Mouse (Mus musculus) 3T3-L1 (cell line): ENCODE data around the gene Ergic1.
A peak's percentile ranks its signal among the peaks of the same experiment; 100 is the strongest.

Experiments
- DNase-seq: peaks from one replicate; pipeline ENCODE4 v3.0.0-alpha.2; 2015; ENCODE audit warnings: low read depth, low spot score

The Ergic1 gene

GRCm38 (mm10) chr17:26660192-26660912, 99.1 kb downstream of the Ergic1 start:
- DNase-seq: peak; percentile 82

GRCm38 (mm10) chr17:26662204-26662603, 100.9 kb downstream of the Ergic1 start:
- DNase-seq: no peak

GRCm38 (mm10) chr17:26662978-26663683, 101.8 kb downstream of the Ergic1 start, which contains the start of gene Atp6v0e:
TSS of gene Atp6v0e (plus strand) at chr17:26663231.
- peak; percentile 85 for DNase-seq

GRCm38 (mm10) chr17:26665600-26665999, 104.3 kb downstream of the Ergic1 start:
- DNase-seq: no peak

GRCm38 (mm10) chr17:26671268-26671667, 110.0 kb downstream of the Ergic1 start:
- DNase-seq: no peak

GRCm38 (mm10) chr17:26675845-26676244, 114.6 kb downstream of the Ergic1 start:
- DNase-seq: no peak

- peak; percentile 94 for DNase-seq
Measured at GRCm38 (mm10) chr17:26676252-26676615, 114.9 kb downstream of the Ergic1 start.

- DNase-seq: peak; percentile 83
Measured at GRCm38 (mm10) chr17:26676616-26677376, 115.5 kb downstream of the Ergic1 start.

- DNase-seq: peak; percentile 19
Measured at GRCm38 (mm10) chr17:26677711-26678637, 116.7 kb downstream of the Ergic1 start.

GRCm38 (mm10) chr17:26681276-26681675, 120.0 kb downstream of the Ergic1 start:
- peak; percentile 26 for DNase-seq

GRCm38 (mm10) chr17:26686334-26687000, 125.2 kb downstream of the Ergic1 start:
- DNase-seq: no peak

- DNase-seq: peak; percentile 75
Measured at GRCm38 (mm10) chr17:26688795-26689735, 127.8 kb downstream of the Ergic1 start.

GRCm38 (mm10) chr17:26689810-26690209, 128.5 kb downstream of the Ergic1 start:
- DNase-seq: no peak

- DNase-seq: no peak
Measured at GRCm38 (mm10) chr17:26690236-26690635, 128.9 kb downstream of the Ergic1 start.

- no peak for DNase-seq
Measured at GRCm38 (mm10) chr17:26691110-26691509, 129.8 kb downstream of the Ergic1 start.

- DNase-seq: peak; percentile 17
Measured at GRCm38 (mm10) chr17:26693424-26693823, 132.1 kb downstream of the Ergic1 start.

GRCm38 (mm10) chr17:26694171-26694570, 132.9 kb downstream of the Ergic1 start:
- no peak for DNase-seq

GRCm38 (mm10) chr17:26695193-26695592, 133.9 kb downstream of the Ergic1 start:
- DNase-seq: no peak

- DNase-seq: peak; percentile 34
Measured at GRCm38 (mm10) chr17:26698846-26699245, 137.6 kb downstream of the Ergic1 start.
